Mouse (Mus musculus): ENCODE data around the gene Gm20388. TPM values are rescaled to one million over a fixed set of nuclear protein-coding genes. Genes with fewer than 3 reads are reported as not detected.

Gm20388 gene
- polyA plus RNA-seq, 1 experiment from 2014 or later, result not detected

DNA sequence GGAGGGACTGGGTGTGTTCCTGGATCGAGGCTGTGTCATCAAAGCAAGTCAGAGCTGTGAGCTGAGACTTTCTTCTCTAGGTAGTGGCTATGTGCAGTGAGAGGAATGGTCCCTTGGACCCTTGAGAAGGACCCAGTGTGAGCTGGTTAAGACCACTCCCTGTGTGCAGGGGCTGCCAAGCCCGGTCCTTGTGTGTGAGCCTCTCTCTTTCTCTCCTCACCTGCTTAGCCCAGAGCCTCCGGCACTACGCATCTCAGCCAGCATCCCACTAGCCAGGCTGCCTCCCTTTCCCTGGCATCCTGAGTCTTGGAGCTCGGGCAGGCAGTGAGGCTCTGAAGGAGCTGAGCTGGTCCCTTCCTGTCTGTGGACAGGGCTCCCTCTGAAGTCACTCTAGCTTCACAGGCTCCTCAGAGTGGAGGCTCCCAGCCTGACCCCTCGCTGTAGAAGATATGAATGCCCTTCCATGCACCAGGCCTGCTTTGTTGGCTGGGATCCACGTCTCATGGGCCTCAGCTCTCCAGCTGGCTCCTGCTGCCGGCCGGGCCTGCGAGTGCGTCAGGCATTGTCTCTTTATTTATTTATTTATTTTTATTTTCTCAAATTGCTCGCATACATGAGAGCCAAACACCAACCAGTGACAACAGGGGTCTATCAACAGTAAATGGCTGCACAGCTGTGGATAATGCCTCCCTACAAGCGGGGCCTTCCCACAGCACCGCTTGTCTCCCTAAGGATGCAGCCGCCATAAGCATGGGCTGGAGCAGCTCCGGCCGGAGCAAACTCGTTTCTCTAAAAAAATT lies 2882.9 kb downstream of the Gm20388 start:
- H3K9me3 ChIP-seq (ENCODE audit: control insufficient read depth), result no peaks in the 10 kb centered on the region
- no peaks in the 10 kb centered on the region for H3K27me3 ChIP-seq (replicated peaks; ENCODE audit: control insufficient read depth, insufficient read depth, low read length)
- no peak for ATAC-seq
- no peak overlapping the region for H3K27ac ChIP-seq (ENCODE audit: low read depth, low read length)
- peaks cover 17% of the 10 kb centered on the region for H3K36me3 ChIP-seq (ENCODE audit: control insufficient read depth, insufficient read depth)
- 68% methylated on average over 18 of the region's 18 CpGs for WGBS
- H3K4me2 ChIP-seq (replicated peaks; ENCODE audit: low read depth), result no peak overlapping the region
- H3K4me1 ChIP-seq (replicated peaks; ENCODE audit: control insufficient read depth, insufficient read depth, low read length), result no peaks in the 10 kb centered on the region; the same call in 1 of the 2 replicates
- H3K9ac ChIP-seq (ENCODE audit: low read depth, low read length), result no peak overlapping the region
- no peak overlapping the region for H3K4me3 ChIP-seq (ENCODE audit: low read depth, low read length)
- TF ChIP-seq CTCF (IDR thresholded peaks at IDR 0.05; ENCODE audit: low read depth), result peak; percentile 47

DNA sequence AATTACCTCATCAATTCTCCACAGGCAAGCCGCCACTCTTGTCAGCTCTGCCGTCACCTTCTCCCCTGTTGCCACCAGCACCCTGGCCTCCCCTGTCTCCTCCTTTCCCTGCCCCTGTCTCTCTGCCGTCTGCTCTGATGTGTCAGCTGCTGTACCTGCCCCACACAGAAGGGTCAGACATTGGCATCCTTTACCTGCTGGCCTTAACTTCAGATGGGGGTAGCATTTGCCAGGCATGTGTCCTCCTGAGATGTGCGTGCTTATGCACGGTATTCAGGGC lies 2883.5 kb downstream of the Gm20388 start:
- Histone ChIP-seq H3K9me3 (ENCODE audit: control insufficient read depth) (no peaks in the 10 kb centered on the region), H3K4me1 (replicated peaks; ENCODE audit: control insufficient read depth, insufficient read depth, low read length) (no peaks in the 10 kb centered on the region; the same call in 1 of the 2 replicates), H3K9ac (ENCODE audit: low read depth, low read length) (no peak overlapping the region), H3K4me3 (ENCODE audit: low read depth, low read length) (no peak overlapping the region), H3K27me3 (replicated peaks; ENCODE audit: control insufficient read depth, insufficient read depth, low read length) (no peaks in the 10 kb centered on the region), H3K27ac (ENCODE audit: low read depth, low read length) (no peak overlapping the region), H3K4me2 (replicated peaks; ENCODE audit: low read depth) (no peak overlapping the region), H3K36me3 (ENCODE audit: control insufficient read depth, insufficient read depth) (peaks cover 17% of the 10 kb centered on the region)
- TF ChIP-seq CTCF (IDR thresholded peaks at IDR 0.05; ENCODE audit: low read depth), result no peak
- WGBS, result 85% methylated on average over 5 of the region's 5 CpGs
- no peak for ATAC-seq

GRCm38 (mm10) chr8:122803906-122804761 lies 2893.5 kb downstream of the Gm20388 start:
- Histone ChIP-seq H3K36me3 (ENCODE audit: control insufficient read depth, insufficient read depth) (peaks cover 13% of the 10 kb centered on the region), H3K27me3 (replicated peaks; ENCODE audit: control insufficient read depth, insufficient read depth, low read length) (no peaks in the 10 kb centered on the region), H3K4me2 (replicated peaks; ENCODE audit: low read depth) (no peak overlapping the region), H3K27ac (ENCODE audit: low read depth, low read length) (no peak overlapping the region), H3K4me3 (ENCODE audit: low read depth, low read length) (no peak overlapping the region), H3K9ac (ENCODE audit: low read depth, low read length) (no peak overlapping the region), H3K4me1 (replicated peaks; ENCODE audit: control insufficient read depth, insufficient read depth, low read length) (no peaks in the 10 kb centered on the region), H3K9me3 (ENCODE audit: control insufficient read depth) (no peaks in the 10 kb centered on the region)
- WGBS, result 57% methylated on average over 15 of the region's 15 CpGs
- no peak for TF ChIP-seq CTCF (IDR thresholded peaks at IDR 0.05; ENCODE audit: low read depth)
- ATAC-seq, result no peak

DNA sequence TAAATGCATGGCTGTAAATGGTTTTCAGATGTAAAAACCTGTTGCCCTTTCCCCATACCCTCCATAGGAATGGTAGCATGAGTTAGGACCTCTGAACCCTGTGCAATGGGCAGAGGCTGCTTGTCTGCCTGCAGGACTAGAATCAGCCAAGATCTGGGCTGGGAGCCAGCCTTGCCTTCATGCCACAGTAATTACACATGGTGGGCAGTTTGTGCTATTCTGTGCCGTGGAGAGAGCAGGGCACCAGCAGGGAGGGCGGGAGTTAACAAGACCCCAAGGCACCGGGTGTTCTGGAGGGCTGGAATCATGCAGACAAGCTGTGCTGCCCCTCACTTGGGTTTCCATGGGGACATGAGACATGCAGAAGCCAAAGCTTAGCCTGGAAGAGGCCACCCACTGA lies 2894.7 kb downstream of the Gm20388 start:
- no peak for TF ChIP-seq CTCF (IDR thresholded peaks at IDR 0.05; ENCODE audit: low read depth)
- H3K4me2 ChIP-seq (replicated peaks; ENCODE audit: low read depth), result no peak overlapping the region
- peaks cover 13% of the 10 kb centered on the region for H3K36me3 ChIP-seq (ENCODE audit: control insufficient read depth, insufficient read depth)
- no peak overlapping the region for H3K27ac ChIP-seq (ENCODE audit: low read depth, low read length)
- WGBS, result 69% methylated on average over 3 of the region's 3 CpGs
- no peak overlapping the region for H3K4me3 ChIP-seq (ENCODE audit: low read depth, low read length)
- H3K27me3 ChIP-seq (replicated peaks; ENCODE audit: control insufficient read depth, insufficient read depth, low read length), result no peaks in the 10 kb centered on the region
- no peaks in the 10 kb centered on the region for H3K9me3 ChIP-seq (ENCODE audit: control insufficient read depth)
- no peak for ATAC-seq
- no peaks in the 10 kb centered on the region for H3K4me1 ChIP-seq (replicated peaks; ENCODE audit: control insufficient read depth, insufficient read depth, low read length)
- H3K9ac ChIP-seq (ENCODE audit: low read depth, low read length), result no peak overlapping the region

GRCm38 (mm10) chr8:122806956-122807538 lies 2896.4 kb downstream of the Gm20388 start:
- H3K9me3 ChIP-seq (ENCODE audit: control insufficient read depth), result no peaks in the 10 kb centered on the region
- H3K4me3 ChIP-seq (ENCODE audit: low read depth, low read length), result no peak overlapping the region
- ATAC-seq, result no peak
- H3K9ac ChIP-seq (ENCODE audit: low read depth, low read length), result no peak overlapping the region
- no peak for TF ChIP-seq CTCF (IDR thresholded peaks at IDR 0.05; ENCODE audit: low read depth)
- H3K4me2 ChIP-seq (replicated peaks; ENCODE audit: low read depth), result no peak overlapping the region
- H3K27me3 ChIP-seq (replicated peaks; ENCODE audit: control insufficient read depth, insufficient read depth, low read length), result no peaks in the 10 kb centered on the region
- H3K36me3 ChIP-seq (ENCODE audit: control insufficient read depth, insufficient read depth), result peaks cover 28% of the 10 kb centered on the region
- H3K27ac ChIP-seq (ENCODE audit: low read depth, low read length), result no peak overlapping the region
- WGBS, result 67% methylated on average over 7 of the region's 7 CpGs
- H3K4me1 ChIP-seq (replicated peaks; ENCODE audit: control insufficient read depth, insufficient read depth, low read length), result no peaks in the 10 kb centered on the region

DNA sequence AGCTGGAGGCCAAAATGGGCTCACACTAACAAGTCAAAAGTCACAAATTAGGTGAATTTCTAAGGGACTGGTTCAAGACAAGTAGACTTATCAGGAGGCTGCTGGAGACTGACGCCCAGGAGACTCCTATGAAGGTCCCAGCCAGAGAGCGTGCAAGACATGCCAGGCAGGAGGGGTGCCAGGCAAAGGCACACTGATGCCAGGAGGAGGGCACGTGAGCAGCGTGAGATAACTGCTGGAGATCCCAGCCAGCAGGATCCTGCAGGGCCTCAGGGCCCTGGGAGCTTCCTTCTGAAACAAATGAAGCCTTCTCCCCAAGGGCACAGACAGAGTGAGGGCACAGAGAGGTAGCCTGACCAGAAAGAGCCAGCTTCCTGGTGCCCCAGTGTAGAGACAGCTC lies 2897.3 kb downstream of the Gm20388 start:
- no peaks in the 10 kb centered on the region for H3K4me1 ChIP-seq (replicated peaks; ENCODE audit: control insufficient read depth, insufficient read depth, low read length)

More for the DNA sequence above, 2897.3 kb downstream of the Gm20388 start:
- Histone ChIP-seq H3K27me3 (replicated peaks; ENCODE audit: control insufficient read depth, insufficient read depth, low read length) (no peaks in the 10 kb centered on the region), H3K36me3 (ENCODE audit: control insufficient read depth, insufficient read depth) (peaks cover 23% of the 10 kb centered on the region; the same call in 1 of the 2 replicates), H3K9me3 (ENCODE audit: control insufficient read depth) (no peaks in the 10 kb centered on the region), H3K9ac (ENCODE audit: low read depth, low read length) (no peak overlapping the region), H3K4me2 (replicated peaks; ENCODE audit: low read depth) (no peak overlapping the region), H3K4me3 (ENCODE audit: low read depth, low read length) (no peak overlapping the region), H3K27ac (ENCODE audit: low read depth, low read length) (no peak overlapping the region)
- TF ChIP-seq CTCF (IDR thresholded peaks at IDR 0.05; ENCODE audit: low read depth), result no peak
- ATAC-seq, result no peak
- 88% methylated on average over 4 of the region's 4 CpGs for WGBS
